Mouse (Mus musculus) neutrophil, adult 83 days (primary cell): ENCODE data around the gene Scgb1b20. TPM values are rescaled to one million over a fixed set of nuclear protein-coding genes. Genes with fewer than 3 reads are reported as not detected.

Source experiments
- total RNA-seq, 2 experiments: library from RNA; stranded (reverse); gene quantifications; one replicate each; pipeline ENCODE4 v1.2.4; 2023

The Scgb1b20 gene
- not detected for total RNA-seq

GRCm38 (mm10) chr7:33372934-33373333, at the start of gene Scgb1b20:
Gene Scgb1b20 (plus strand): TSS chr7:33373234.

GRCm38 (mm10) chr7:33366222-33366621, 6.8 kb upstream of the Scgb1b20 start, which contains the start of gene Scgb2b20:
Gene Scgb2b20 (minus strand): TSS chr7:33366322.

Other genes with a start within 250 kb of the Scgb1b20 start
- gene Scgb2b18, start 199.4 kb upstream of the Scgb1b20 start, total RNA-seq: not detected
- gene Scgb1b18, start 187.7 kb upstream of the Scgb1b20 start, total RNA-seq: not detected
- gene Scgb2b19, start 92.9 kb upstream of the Scgb1b20 start, total RNA-seq: not detected
- not detected for gene Scgb1b19, start 85.9 kb upstream of the Scgb1b20 start, total RNA-seq
- gene Scgb2b20, start 6.9 kb upstream of the Scgb1b20 start, total RNA-seq: not detected
- gene Scgb2b21, start 147.2 kb downstream of the Scgb1b20 start, total RNA-seq: not detected